Mouse (Mus musculus) limb, embryonic 15.5 days (tissue): ENCODE data around the gene Gm10160. TPM values are rescaled to one million over a fixed set of nuclear protein-coding genes. Genes with fewer than 3 reads are reported as not detected.

Experiments used
- ATAC-seq: fragments of 200-750 bp; cut with Nextera tagmentation; 2 replicates; pipeline ENCODE4 v1.8.0; 2017; ENCODE audit warnings: low read depth, moderate TSS enrichment; ENCODE audit not compliant: insufficient number of reproducible peaks, low FRiP score, low TSS enrichment
- H3K27ac ChIP-seq: fragments of 300-500 bp; sonication (generic); 2 replicates; pipeline ENCODE4 v1.5.1; 2015; ENCODE audit warnings: moderate library complexity, mild to moderate bottlenecking, inconsistent platforms
- H3K27me3 ChIP-seq: fragments of 300-500 bp; sonication (generic); 2 replicates; pipeline ENCODE4 v1.6.1; 2015; ENCODE audit warnings: inconsistent platforms
- H3K36me3 ChIP-seq: fragments of 300-500 bp; sonication (generic); 2 replicates; pipeline ENCODE4 v1.6.1; 2015; ENCODE audit warnings: inconsistent platforms
- H3K4me1 ChIP-seq: fragments of 300-500 bp; sonication (generic); 2 replicates; pipeline ENCODE4 v1.6.1; 2015; ENCODE audit warnings: inconsistent platforms
- H3K4me2 ChIP-seq: fragments of 300-500 bp; sonication (generic); 2 replicates; pipeline ENCODE4 v1.6.1; 2015; ENCODE audit warnings: mild to moderate bottlenecking, inconsistent platforms
- H3K4me3 ChIP-seq: fragments of 300-500 bp; sonication (generic); 2 replicates; pipeline ENCODE4 v1.5.1; 2015; ENCODE audit warnings: mild to moderate bottlenecking, inconsistent platforms
- H3K9ac ChIP-seq: fragments of 300-500 bp; sonication (generic); 2 replicates; pipeline ENCODE4 v1.6.1; 2015; ENCODE audit warnings: inconsistent platforms
- H3K9me3 ChIP-seq: fragments of 300-500 bp; sonication (generic); 2 replicates; pipeline ENCODE4 v1.6.1; 2016; ENCODE audit warnings: inconsistent platforms
- WGBS: fragments of 180-500 bp; shearing (Covaris S2); methylation state at CpG from one replicate; pipeline ENCODE4 v1.1.7; 2015; 5-methylcytosine and 5-hydroxymethylcytosine counted together
- polyA plus RNA-seq: library from polyadenylated mRNA; unstranded; fragments of >200 nt; fragmentation: Nextera tagmentation; extraction: Ambion mirVana; gene quantifications from 2 replicates; pipeline ENCODE4 v1.2.1, GENCODE M21; 2015

Gene Gm10160
- polyA plus RNA-seq, 1 experiment from 2014 or later = not detected

DNA sequence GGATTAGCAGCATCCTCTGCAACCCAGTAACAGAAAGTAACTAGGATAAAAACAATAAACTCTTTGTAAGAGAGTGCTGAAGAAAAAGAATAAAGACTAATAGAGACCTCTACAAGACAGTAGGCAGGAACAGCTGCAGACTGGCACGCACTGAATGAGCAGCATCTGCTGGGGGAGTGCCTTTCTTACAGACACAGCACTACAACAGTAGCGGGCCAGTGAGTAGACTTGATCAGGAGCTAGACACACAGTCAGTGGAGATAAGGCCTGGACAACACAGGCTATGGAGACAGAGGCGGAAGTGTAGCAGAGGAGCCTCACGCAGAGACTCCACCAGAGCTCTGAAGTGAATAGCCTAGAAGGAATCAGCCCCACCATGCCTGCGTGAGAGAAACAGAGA, 49.5 kb downstream of the Gm10160 start:
- Histone ChIP-seq H3K9me3 (no peaks in the 10 kb centered on the region), H3K9ac (no peak overlapping the region), H3K36me3 (peaks cover 9% of the 10 kb centered on the region; the same call in 1 of the 2 replicates), H3K4me1 (no peaks in the 10 kb centered on the region), H3K4me3 (no peak overlapping the region), H3K27me3 (no peaks in the 10 kb centered on the region), H3K4me2 (no peak overlapping the region), H3K27ac (no peak overlapping the region)
- 92% methylated on average over 5 of the region's 5 CpGs for WGBS
- no peak for ATAC-seq

Other genes starting within 250 kb of the Gm10160 start
- gene Homer2, start 148.3 kb downstream of the Gm10160 start, polyA plus RNA-seq = 20.7 and 20.8 TPM in 2 replicates
- 103 and 112 TPM in 2 replicates for gene Ramac, start 92.9 kb downstream of the Gm10160 start, polyA plus RNA-seq
- gene 3110040N11Rik, start 66.3 kb downstream of the Gm10160 start, polyA plus RNA-seq = 57.0 and 64.8 TPM in 2 replicates
- gene Btbd1, start 26.4 kb downstream of the Gm10160 start, polyA plus RNA-seq = 55.0 and 61.9 TPM in 2 replicates
- gene Tm6sf1, start 3.2 kb upstream of the Gm10160 start, polyA plus RNA-seq = 16.6 and 30.3 TPM in 2 replicates
- 11.8 and 14.0 TPM in 2 replicates for gene Hdgfl3, start 78.7 kb upstream of the Gm10160 start, polyA plus RNA-seq
- gene Bnc1, start 136.5 kb upstream of the Gm10160 start, polyA plus RNA-seq = 0.76 and 1.1 TPM in 2 replicates